Mouse (Mus musculus): ENCODE data around the gene Maml1. TPM values are rescaled to one million over a fixed set of nuclear protein-coding genes. Genes with fewer than 3 reads are reported as not detected.

Gene Maml1
- polyA plus RNA-seq, 1 experiment from 2014 or later, result 10.7 TPM

- no peaks in the 10 kb centered on the region for H3K9me3 ChIP-seq (ENCODE audit: control insufficient read depth, low read length)
- peak overlapping the region; percentile 72 for H3K4me2 ChIP-seq (replicated peaks; ENCODE audit: low read depth, low read length)
- H3K27me3 ChIP-seq (ENCODE audit: control insufficient read depth, insufficient read depth, low read length), result no peaks in the 10 kb centered on the region
- H3K4me3 ChIP-seq (ENCODE audit: low read length), result peak overlapping the region; percentile 96
- no peak for ATAC-seq (ENCODE audit: low FRiP score, low TSS enrichment)
- H3K27ac ChIP-seq (ENCODE audit: low read depth, low read length), result peak overlapping the region; percentile 98; the same call in 1 of the 2 replicates
- peak overlapping the region; percentile 99 for H3K9ac ChIP-seq (ENCODE audit: low read depth, low read length)
- peaks cover 10% of the 10 kb centered on the region for H3K4me1 ChIP-seq (ENCODE audit: control insufficient read depth, insufficient read depth, low read length)
- peaks cover 30% of the 10 kb centered on the region for H3K36me3 ChIP-seq (ENCODE audit: control insufficient read depth, insufficient read depth, low read length)
- 5% methylated on average over 20 of the region's 20 CpGs for WGBS
These were observed 1.5 kb downstream of the Maml1 start for GRCm38 (mm10) chr11:50290486-50291225.

DNA sequence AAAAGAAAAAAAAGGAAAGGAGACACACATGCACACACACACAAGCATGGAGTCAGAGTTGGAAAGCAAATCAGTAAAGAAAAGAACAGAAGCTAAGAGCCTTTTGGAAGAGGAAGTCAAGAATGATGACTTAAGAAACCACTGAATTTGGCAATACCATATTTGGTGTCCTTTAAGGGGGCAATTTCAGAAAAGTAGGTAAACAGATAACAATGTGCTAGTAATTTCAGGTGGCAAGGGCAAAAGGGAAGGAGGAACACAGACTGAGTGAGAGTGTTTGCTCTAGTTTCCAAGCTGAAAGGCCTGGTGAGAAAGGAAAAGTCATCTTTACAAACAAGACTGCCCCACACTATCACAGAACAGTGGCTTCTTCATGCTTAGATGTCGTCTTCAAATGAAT, 5.7 kb downstream of the Maml1 start:
- Histone ChIP-seq H3K36me3 (ENCODE audit: control insufficient read depth, insufficient read depth, low read length) (peaks cover 16% of the 10 kb centered on the region; the same call in 1 of the 2 replicates), H3K4me3 (ENCODE audit: low read length) (no peak overlapping the region)
- WGBS, result 87% methylated on average over 1 of the region's 1 CpGs

DNA sequence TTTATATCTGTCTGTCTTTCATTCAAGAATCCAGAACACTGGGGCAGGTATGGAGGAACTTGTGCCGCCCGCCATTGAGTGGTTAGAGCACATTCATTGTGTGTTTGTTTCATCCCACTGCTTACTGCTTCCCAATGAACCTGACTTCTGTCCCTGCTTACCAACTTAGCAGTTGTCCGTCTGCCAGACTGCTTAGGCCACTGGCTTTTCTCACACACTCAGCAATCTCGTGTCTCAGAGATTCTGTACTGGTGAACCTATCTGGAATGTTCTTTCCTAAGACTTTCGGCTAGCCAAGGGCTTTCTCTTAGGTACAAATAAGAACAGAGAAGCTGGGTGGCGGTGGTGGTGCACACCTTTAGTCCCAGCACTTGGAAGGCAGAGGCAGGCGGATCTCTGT, 6.4 kb downstream of the Maml1 start:
- no peaks in the 10 kb centered on the region for H3K9me3 ChIP-seq (ENCODE audit: control insufficient read depth, low read length)
- peaks cover 7% of the 10 kb centered on the region for H3K4me1 ChIP-seq (ENCODE audit: control insufficient read depth, insufficient read depth, low read length)
- H3K9ac ChIP-seq (ENCODE audit: low read depth, low read length), result no peak overlapping the region
- peaks cover 23% of the 10 kb centered on the region; the same call in 1 of the 2 replicates for H3K36me3 ChIP-seq (ENCODE audit: control insufficient read depth, insufficient read depth, low read length)
- H3K27me3 ChIP-seq (ENCODE audit: control insufficient read depth, insufficient read depth, low read length), result no peaks in the 10 kb centered on the region
- no peak for ATAC-seq (ENCODE audit: low FRiP score, low TSS enrichment)
- 92% methylated on average over 7 of the region's 7 CpGs for WGBS
- H3K27ac ChIP-seq (ENCODE audit: low read depth, low read length), result no peak overlapping the region
- no peak overlapping the region for H3K4me2 ChIP-seq (replicated peaks; ENCODE audit: low read depth, low read length)
- no peak overlapping the region for H3K4me3 ChIP-seq (ENCODE audit: low read length)

More for the DNA sequence above, 5.7 kb downstream of the Maml1 start:
- Histone ChIP-seq H3K4me1 (ENCODE audit: control insufficient read depth, insufficient read depth, low read length) (peaks cover 7% of the 10 kb centered on the region), H3K27me3 (ENCODE audit: control insufficient read depth, insufficient read depth, low read length) (no peaks in the 10 kb centered on the region), H3K9ac (ENCODE audit: low read depth, low read length) (no peak overlapping the region), H3K27ac (ENCODE audit: low read depth, low read length) (no peak overlapping the region), H3K4me2 (replicated peaks; ENCODE audit: low read depth, low read length) (no peak overlapping the region), H3K9me3 (ENCODE audit: control insufficient read depth, low read length) (no peaks in the 10 kb centered on the region)
- no peak for ATAC-seq (ENCODE audit: low FRiP score, low TSS enrichment)

GRCm38 (mm10) chr11:50285263-50285662, 6.8 kb downstream of the Maml1 start:
- no peak for ATAC-seq (ENCODE audit: low FRiP score, low TSS enrichment)
- Histone ChIP-seq H3K36me3 (ENCODE audit: control insufficient read depth, insufficient read depth, low read length) (peaks cover 25% of the 10 kb centered on the region; the same call in 1 of the 2 replicates), H3K9me3 (ENCODE audit: control insufficient read depth, low read length) (no peaks in the 10 kb centered on the region), H3K27me3 (ENCODE audit: control insufficient read depth, insufficient read depth, low read length) (no peaks in the 10 kb centered on the region), H3K4me1 (ENCODE audit: control insufficient read depth, insufficient read depth, low read length) (peaks cover 5% of the 10 kb centered on the region), H3K9ac (ENCODE audit: low read depth, low read length) (no peak overlapping the region), H3K27ac (ENCODE audit: low read depth, low read length) (no peak overlapping the region), H3K4me3 (ENCODE audit: low read length) (no peak overlapping the region), H3K4me2 (replicated peaks; ENCODE audit: low read depth, low read length) (no peak overlapping the region)
- WGBS, result 95% methylated on average over 5 of the region's 5 CpGs

GRCm38 (mm10) chr11:50280053-50280452, 12.1 kb downstream of the Maml1 start:
- no peaks in the 10 kb centered on the region for H3K9me3 ChIP-seq (ENCODE audit: control insufficient read depth, low read length)
- H3K4me1 ChIP-seq (ENCODE audit: control insufficient read depth, insufficient read depth, low read length), result 0 out of 2 replicates have a peak, but pooled peaks cover 2% of the 10 kb centered on the region
- H3K9ac ChIP-seq (ENCODE audit: low read depth, low read length), result no peak overlapping the region
- no peak for ATAC-seq (ENCODE audit: low FRiP score, low TSS enrichment)
- no peak overlapping the region for H3K4me2 ChIP-seq (replicated peaks; ENCODE audit: low read depth, low read length)
- H3K27ac ChIP-seq (ENCODE audit: low read depth, low read length), result no peak overlapping the region
- H3K36me3 ChIP-seq (ENCODE audit: control insufficient read depth, insufficient read depth, low read length), result peaks cover 21% of the 10 kb centered on the region; the same call in 1 of the 2 replicates
- no peaks in the 10 kb centered on the region for H3K27me3 ChIP-seq (ENCODE audit: control insufficient read depth, insufficient read depth, low read length)
- 78% methylated on average over 1 of the region's 1 CpGs for WGBS
- no peak overlapping the region for H3K4me3 ChIP-seq (ENCODE audit: low read length)

DNA sequence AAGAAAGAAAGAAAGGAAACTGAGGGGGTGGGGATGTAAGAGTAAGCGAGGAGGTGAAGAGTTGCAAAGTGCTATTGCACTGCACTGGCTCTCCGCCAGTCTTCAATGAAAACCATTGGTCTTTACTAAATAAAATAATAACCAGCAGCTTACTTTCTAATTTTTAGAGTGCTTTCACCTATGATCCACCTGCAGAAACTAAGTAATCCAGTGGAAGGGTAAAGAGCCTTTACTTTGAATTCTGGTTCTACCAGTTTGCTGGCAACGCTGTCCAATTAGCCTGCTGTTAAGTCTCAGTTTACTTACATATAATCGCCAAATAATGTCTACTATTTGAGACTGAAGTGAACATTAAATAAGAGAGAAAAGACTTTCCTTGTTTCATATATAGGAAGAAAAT, 13.1 kb downstream of the Maml1 start:
- ATAC-seq (ENCODE audit: low FRiP score, low TSS enrichment), result no peak
- whole genome bisulfite sequencing, result 91% methylated on average over 4 of the region's 4 CpGs

GRCm38 (mm10) chr11:50277706-50278105, 14.4 kb downstream of the Maml1 start:
- no peak overlapping the region for H3K27ac ChIP-seq (ENCODE audit: low read depth, low read length)
- 0 out of 2 replicates have a peak, but pooled peaks cover 2% of the 10 kb centered on the region for H3K4me1 ChIP-seq (ENCODE audit: control insufficient read depth, insufficient read depth, low read length)
- peaks cover 23% of the 10 kb centered on the region; the same call in 1 of the 2 replicates for H3K36me3 ChIP-seq (ENCODE audit: control insufficient read depth, insufficient read depth, low read length)
- no peak overlapping the region for H3K4me3 ChIP-seq (ENCODE audit: low read length)
- no peaks in the 10 kb centered on the region for H3K9me3 ChIP-seq (ENCODE audit: control insufficient read depth, low read length)
- no peaks in the 10 kb centered on the region for H3K27me3 ChIP-seq (ENCODE audit: control insufficient read depth, insufficient read depth, low read length)
- no peak overlapping the region for H3K9ac ChIP-seq (ENCODE audit: low read depth, low read length)
- H3K4me2 ChIP-seq (replicated peaks; ENCODE audit: low read depth, low read length), result no peak overlapping the region
- 91% methylated on average over 6 of the region's 6 CpGs for WGBS
- ATAC-seq (ENCODE audit: low FRiP score, low TSS enrichment), result no peak

More for the DNA sequence above, 13.1 kb downstream of the Maml1 start:
- no peak overlapping the region for H3K4me3 ChIP-seq (ENCODE audit: low read length)
- no peak overlapping the region for H3K9ac ChIP-seq (ENCODE audit: low read depth, low read length)
- no peaks in the 10 kb centered on the region for H3K27me3 ChIP-seq (ENCODE audit: control insufficient read depth, insufficient read depth, low read length)
- peaks cover 21% of the 10 kb centered on the region; the same call in 1 of the 2 replicates for H3K36me3 ChIP-seq (ENCODE audit: control insufficient read depth, insufficient read depth, low read length)
- H3K4me1 ChIP-seq (ENCODE audit: control insufficient read depth, insufficient read depth, low read length), result 0 out of 2 replicates have a peak, but pooled peaks cover 2% of the 10 kb centered on the region
- H3K27ac ChIP-seq (ENCODE audit: low read depth, low read length), result no peak overlapping the region
- no peak overlapping the region for H3K4me2 ChIP-seq (replicated peaks; ENCODE audit: low read depth, low read length)
- no peaks in the 10 kb centered on the region for H3K9me3 ChIP-seq (ENCODE audit: control insufficient read depth, low read length)

DNA sequence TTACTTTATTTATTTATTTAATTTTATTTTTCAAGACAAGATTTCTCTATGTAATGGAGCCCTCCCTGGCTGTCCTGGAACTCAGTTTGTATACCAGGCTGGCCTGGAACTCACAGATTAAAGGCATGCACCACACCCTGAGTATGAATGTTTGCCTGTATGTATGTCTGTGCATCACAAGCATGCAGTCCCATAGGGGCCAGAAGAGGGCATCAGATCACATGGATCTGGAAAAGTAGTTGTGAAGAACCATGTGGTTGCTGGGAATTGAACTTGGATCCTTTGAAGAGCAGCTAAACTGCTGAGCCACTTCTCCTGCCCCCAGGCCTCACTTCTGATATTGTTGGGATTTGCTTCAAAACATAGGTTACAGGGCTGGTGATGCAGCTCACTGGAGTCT, 15.1 kb downstream of the Maml1 start:
- ATAC-seq (ENCODE audit: low FRiP score, low TSS enrichment), result no peak
- Histone ChIP-seq H3K27ac (ENCODE audit: low read depth, low read length) (no peak overlapping the region), H3K9ac (ENCODE audit: low read depth, low read length) (no peak overlapping the region), H3K27me3 (ENCODE audit: control insufficient read depth, insufficient read depth, low read length) (no peaks in the 10 kb centered on the region), H3K9me3 (ENCODE audit: control insufficient read depth, low read length) (no peaks in the 10 kb centered on the region), H3K4me3 (ENCODE audit: low read length) (no peak overlapping the region), H3K4me1 (ENCODE audit: control insufficient read depth, insufficient read depth, low read length) (0 out of 2 replicates have a peak, but pooled peaks cover 2% of the 10 kb centered on the region), H3K36me3 (ENCODE audit: control insufficient read depth, insufficient read depth, low read length) (peaks cover 24% of the 10 kb centered on the region; the same call in 1 of the 2 replicates), H3K4me2 (replicated peaks; ENCODE audit: low read depth, low read length) (no peak overlapping the region)

DNA sequence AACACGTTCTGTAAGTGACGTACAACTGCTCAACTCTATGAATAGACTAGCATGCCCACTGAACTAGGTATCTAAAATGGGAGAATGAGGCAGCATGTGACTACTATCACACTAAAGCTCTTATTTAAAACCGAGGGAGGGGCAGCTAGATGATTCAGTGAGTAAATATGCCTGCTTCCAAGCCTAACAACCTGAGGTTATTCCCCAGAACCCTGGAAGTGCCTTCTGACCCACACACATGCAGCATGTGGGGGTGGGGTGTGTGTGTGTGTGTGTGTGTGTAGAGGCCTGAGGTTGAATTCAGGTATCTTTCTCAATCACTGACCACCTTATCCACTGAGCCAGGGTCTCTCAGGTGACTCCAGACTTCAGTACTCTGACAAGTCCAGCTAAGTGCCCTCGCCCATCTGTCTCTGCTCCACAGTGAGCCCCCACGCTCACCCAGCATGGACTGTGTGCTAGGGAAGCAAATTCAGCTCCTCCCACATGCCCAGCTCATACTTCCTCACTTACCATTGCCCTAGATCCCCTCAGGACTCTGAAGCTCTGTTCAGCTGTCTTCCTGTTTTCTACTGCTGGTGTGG, 16.5 kb downstream of the Maml1 start:
- H3K36me3 ChIP-seq (ENCODE audit: control insufficient read depth, insufficient read depth, low read length), result peaks cover 14% of the 10 kb centered on the region; the same call in 1 of the 2 replicates
- H3K27me3 ChIP-seq (ENCODE audit: control insufficient read depth, insufficient read depth, low read length), result no peaks in the 10 kb centered on the region
- H3K27ac ChIP-seq (ENCODE audit: low read depth, low read length), result no peak overlapping the region
- ATAC-seq (ENCODE audit: low FRiP score, low TSS enrichment), result no peak
- no peak overlapping the region for H3K4me3 ChIP-seq (ENCODE audit: low read length)
- H3K4me2 ChIP-seq (replicated peaks; ENCODE audit: low read depth, low read length), result no peak overlapping the region
- WGBS, result 70% methylated on average over 5 of the region's 5 CpGs
- no peak overlapping the region for H3K9ac ChIP-seq (ENCODE audit: low read depth, low read length)
- H3K9me3 ChIP-seq (ENCODE audit: control insufficient read depth, low read length), result no peaks in the 10 kb centered on the region
- 0 out of 2 replicates have a peak, but pooled peaks cover 2% of the 10 kb centered on the region for H3K4me1 ChIP-seq (ENCODE audit: control insufficient read depth, insufficient read depth, low read length)

All from kidney, embryonic 14.5 days (tissue).